In genomic region chr9:21536501-21536900, GRCm38 (mm10) we compare ENCODE assay signal across 26 mouse cellular contexts. TPM values are rescaled to one million over a fixed set of nuclear protein-coding genes. Genes with fewer than 3 reads are reported as not detected.
"Had no signal": no experiment of that assay in that cellular context is flagged by ENCODE, and none has a peak within 500 bp of the region (broad histone marks: within the 10 kb centered on the region; RNA-seq: fewer than 3 reads in every experiment).

No protein-coding gene starts in this region.

- H3K4me2 ChIP-seq: heart, embryonic 12.5 days; hindbrain, embryonic 12.5 days; hindbrain, embryonic 14.5 days; intestine, embryonic 15.5 days; limb, embryonic 13.5 days; limb, embryonic 15.5 days; liver, embryonic 11.5 days had no signal

- H3K27ac ChIP-seq: gastrocnemius, adult 2 months; heart, embryonic 10.5 days; hindbrain, embryonic 10.5 days; hindbrain, embryonic 12.5 days; hindbrain, embryonic 14.5 days; intestine, embryonic 15.5 days; limb, embryonic 13.5 days; limb, embryonic 15.5 days had no signal

- H3K4me1 ChIP-seq: hindbrain, embryonic 12.5 days; intestine, embryonic 15.5 days; limb, embryonic 13.5 days; limb, embryonic 15.5 days had no signal

- ATAC-seq: hindbrain, embryonic 16.5 days; inflammation-experienced regulatory T-cells, adult 6 months; intestine, embryonic 15.5 days; intestine, postnatal 0 days had no signal

- H3K9me3 ChIP-seq: heart, embryonic 10.5 days; heart, embryonic 12.5 days; hindbrain, embryonic 10.5 days; hindbrain, embryonic 12.5 days; intestine, embryonic 15.5 days; limb, embryonic 13.5 days; limb, embryonic 15.5 days had no signal

- H3K27me3 ChIP-seq: heart, embryonic 12.5 days; hindbrain, embryonic 12.5 days; intestine, embryonic 15.5 days; limb, embryonic 13.5 days; limb, embryonic 15.5 days had no signal

- H3K4me3 ChIP-seq: gastrocnemius, adult 2 months; heart, embryonic 10.5 days; heart, embryonic 12.5 days; hindbrain, embryonic 10.5 days; hindbrain, embryonic 12.5 days; intestine, embryonic 15.5 days; limb, embryonic 13.5 days; limb, embryonic 15.5 days had no signal

- DNase-seq: gastrocnemius, adult 2 months; gastrocnemius, postnatal 10 days; gastrocnemius, postnatal 25 days; heart, adult 18-20 months; heart, postnatal 10 days; heart, postnatal 4 days; kidney, adult 18-20 months; kidney, adult 8-10 months; kidney, postnatal 14 days; kidney, postnatal 36 days; layer of hippocampus, adult 9-11 months; layer of hippocampus, postnatal 36 days; left cerebral cortex, postnatal 4 days had no signal

- H3K36me3 ChIP-seq: heart, embryonic 10.5 days; heart, embryonic 12.5 days; hindbrain, embryonic 12.5 days; intestine, embryonic 15.5 days; limb, embryonic 13.5 days; limb, embryonic 15.5 days had no signal

- H3K9ac ChIP-seq: heart, embryonic 12.5 days; hindbrain, embryonic 12.5 days; hindbrain, embryonic 14.5 days; intestine, embryonic 15.5 days; limb, embryonic 13.5 days; limb, embryonic 15.5 days had no signal

RNA-seq across cellular contexts. Expression of gene AB124611, which starts 10.5 kb away (rescaled TPM):
- total RNA-seq: layer of hippocampus, adult 18-20 months had no signal
